Mouse (Mus musculus) heart, embryonic 10.5 days (tissue): ENCODE data around the gene Rsc1a1. TPM values are rescaled to one million over a fixed set of nuclear protein-coding genes. Genes with fewer than 3 reads are reported as not detected.

Source experiments
- DNase-seq: peaks from one replicate; pipeline ENCODE4 v3.0.0-alpha.2; 2017; ENCODE audit warnings: low spot score
- H3K27ac ChIP-seq: fragments of 300-500 bp; sonication (generic); 2 replicates; pipeline ENCODE4 v1.5.1; 2016; ENCODE audit warnings: mild to moderate bottlenecking
- H3K27me3 ChIP-seq: fragments of 300-500 bp; sonication (generic); 2 replicates; pipeline ENCODE4 v1.6.1; 2016; ENCODE audit warnings: mild to moderate bottlenecking; ENCODE audit not compliant: poor library complexity, insufficient read depth, severe bottlenecking
- H3K36me3 ChIP-seq: fragments of 300-500 bp; sonication (generic); 2 replicates; pipeline ENCODE4 v1.6.1; 2016; ENCODE audit warnings: mild to moderate bottlenecking, moderate library complexity
- H3K4me1 ChIP-seq: fragments of 300-500 bp; sonication (generic); 2 replicates; pipeline ENCODE4 v1.6.1; 2016; ENCODE audit warnings: mild to moderate bottlenecking
- H3K4me3 ChIP-seq: fragments of 300-500 bp; sonication (generic); 2 replicates; pipeline ENCODE4 v1.5.1; 2016; ENCODE audit warnings: mild to moderate bottlenecking, moderate library complexity
- H3K9me3 ChIP-seq: fragments of 300-500 bp; sonication (generic); 2 replicates; pipeline ENCODE4 v1.6.1; 2016; ENCODE audit warnings: mild to moderate bottlenecking, moderate library complexity
- WGBS: fragments of 180-500 bp; shearing (Covaris S2); methylation state at CpG from one replicate; pipeline ENCODE4 v1.1.7; 2016; 5-methylcytosine and 5-hydroxymethylcytosine counted together
- polyA plus RNA-seq: library from polyadenylated mRNA; unstranded; fragments of >200 nt; fragmentation: Nextera tagmentation; extraction: Ambion mirVana; gene quantifications from 2 replicates; pipeline ENCODE4 v1.2.1, GENCODE M21; 2016

Rsc1a1 gene
- polyA plus RNA-seq, 1 experiment from 2014 or later = 4.4 TPM

DNA sequence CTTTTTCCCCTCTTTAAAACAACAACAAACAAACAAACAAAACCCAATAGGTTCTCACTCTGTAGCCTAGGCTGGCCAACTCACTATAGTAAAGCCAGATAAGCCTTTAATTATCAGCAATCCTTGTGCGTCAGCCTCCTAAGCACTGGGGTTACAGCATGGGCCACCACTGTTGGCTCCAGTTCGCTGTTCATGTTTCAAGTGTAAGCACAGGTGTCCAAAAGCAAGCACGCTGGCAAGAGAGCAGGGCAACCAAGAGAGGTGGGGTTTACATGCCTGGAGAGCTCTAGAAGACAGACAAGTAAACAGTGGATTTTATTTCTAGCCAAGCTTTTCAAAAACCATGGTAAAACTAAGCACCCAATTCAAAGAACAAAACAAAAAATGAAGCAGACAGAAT lies 694 bp upstream of the Rsc1a1 start:
- H3K27me3 ChIP-seq = no peaks in the 10 kb centered on the region
- 81% methylated on average over 3 of the region's 3 CpGs for WGBS
- peaks cover 76% of the 10 kb centered on the region for H3K36me3 ChIP-seq
- no peaks in the 10 kb centered on the region for H3K9me3 ChIP-seq
- H3K4me1 ChIP-seq = peaks cover 35% of the 10 kb centered on the region
- no peak overlapping the region for H3K4me3 ChIP-seq
- H3K27ac ChIP-seq = no peak overlapping the region
- no peak for DNase-seq

DNA sequence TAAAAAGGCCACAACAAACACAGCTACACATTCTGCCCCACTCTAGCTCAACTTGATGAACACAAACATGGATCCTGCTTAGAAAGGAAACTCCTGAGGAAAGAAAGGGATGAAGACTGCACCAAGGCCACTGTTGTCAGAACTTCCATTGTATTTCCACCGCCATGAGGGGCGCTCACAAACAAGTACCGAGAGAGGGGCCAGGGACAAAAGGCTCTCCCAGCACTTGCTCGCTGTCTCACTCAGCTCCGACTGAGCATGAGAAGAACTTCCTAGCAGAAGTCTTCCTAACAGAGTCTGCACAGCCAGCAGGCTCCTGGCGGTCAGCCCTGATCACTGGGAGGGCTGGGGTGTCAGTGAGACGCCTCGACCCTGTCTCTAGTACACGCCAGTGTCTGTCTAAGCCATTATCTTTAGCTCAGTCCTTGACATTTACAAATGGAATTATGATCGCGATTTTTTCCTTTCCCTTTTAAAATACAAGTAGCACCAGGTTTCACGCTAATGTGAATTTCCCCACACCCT lies 2.6 kb downstream of the Rsc1a1 start:
- no peaks in the 10 kb centered on the region for H3K27me3 ChIP-seq
- peaks cover 53% of the 10 kb centered on the region for H3K4me1 ChIP-seq
- H3K4me3 ChIP-seq = no peak overlapping the region
- DNase-seq = no peak
- H3K27ac ChIP-seq = no peak overlapping the region
- peaks cover 50% of the 10 kb centered on the region for H3K36me3 ChIP-seq
- no peaks in the 10 kb centered on the region for H3K9me3 ChIP-seq
- 71% methylated on average over 12 of the region's 12 CpGs for WGBS

DNA sequence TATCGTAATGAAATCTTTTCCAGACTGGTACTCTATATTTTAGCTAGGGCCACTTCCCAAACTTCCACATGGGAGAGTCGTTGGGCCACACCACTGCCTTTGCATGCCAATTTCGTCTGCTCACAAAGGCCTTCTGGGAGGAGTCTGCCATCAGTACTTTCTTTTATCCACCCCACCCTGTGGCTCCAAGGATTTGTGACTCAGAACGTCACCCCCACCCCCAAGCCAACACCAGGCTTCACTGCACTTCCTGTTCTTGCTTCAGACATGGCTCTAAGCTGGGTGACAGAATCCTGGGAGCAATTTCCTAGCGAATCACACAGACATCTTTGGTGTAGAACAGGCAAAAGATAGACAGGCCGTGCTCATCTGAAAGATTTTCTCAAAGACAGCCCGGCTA lies 3.6 kb downstream of the Rsc1a1 start:
- no peaks in the 10 kb centered on the region for H3K9me3 ChIP-seq
- no peak overlapping the region for H3K4me3 ChIP-seq
- H3K27ac ChIP-seq = 0 out of 2 replicates have a peak overlapping the region, but pooled peaks have one; percentile 32
- DNase-seq = no peak
- no peaks in the 10 kb centered on the region for H3K27me3 ChIP-seq
- H3K36me3 ChIP-seq = peaks cover 44% of the 10 kb centered on the region
- peaks cover 53% of the 10 kb centered on the region for H3K4me1 ChIP-seq
- 57% methylated on average over 7 of the region's 7 CpGs for WGBS

- Histone ChIP-seq H3K27me3 (no peaks in the 10 kb centered on the region), H3K4me1 (peaks cover 55% of the 10 kb centered on the region), H3K36me3 (peaks cover 35% of the 10 kb centered on the region), H3K4me3 (no peak overlapping the region), H3K9me3 (no peaks in the 10 kb centered on the region), H3K27ac (no peak overlapping the region)
- no peak for DNase-seq
- 33% methylated on average over 12 of the region's 12 CpGs for WGBS
These were observed 4.5 kb downstream of the Rsc1a1 start for GRCm38 (mm10) chr4:141680892-141681291.

GRCm38 (mm10) chr4:141679016-141679415 lies 6.4 kb downstream of the Rsc1a1 start:
- Histone ChIP-seq H3K27me3 (no peaks in the 10 kb centered on the region), H3K4me1 (peaks cover 52% of the 10 kb centered on the region), H3K4me3 (no peak overlapping the region), H3K27ac (no peak overlapping the region), H3K9me3 (no peaks in the 10 kb centered on the region), H3K36me3 (peaks cover 16% of the 10 kb centered on the region)
- WGBS = 79% methylated on average over 2 of the region's 2 CpGs
- DNase-seq = no peak

GRCm38 (mm10) chr4:141676462-141676979 lies 8.9 kb downstream of the Rsc1a1 start:
- WGBS = 75% methylated on average over 5 of the region's 5 CpGs
- Histone ChIP-seq H3K27ac (no peak overlapping the region), H3K27me3 (no peaks in the 10 kb centered on the region)

GRCm38 (mm10) chr4:141672325-141672724 lies 13.1 kb downstream of the Rsc1a1 start:
- H3K4me3 ChIP-seq = no peak overlapping the region
- no peak for DNase-seq
- no peaks in the 10 kb centered on the region for H3K36me3 ChIP-seq
- no peaks in the 10 kb centered on the region for H3K27me3 ChIP-seq
- H3K9me3 ChIP-seq = no peaks in the 10 kb centered on the region
- H3K4me1 ChIP-seq = peaks cover 10% of the 10 kb centered on the region; the same call in 1 of the 2 replicates
- 66% methylated on average over 13 of the region's 13 CpGs for WGBS
- no peak overlapping the region for H3K27ac ChIP-seq

More at GRCm38 (mm10) chr4:141676462-141676979, 8.9 kb downstream of the Rsc1a1 start:
- Histone ChIP-seq H3K4me1 (peaks cover 32% of the 10 kb centered on the region), H3K9me3 (no peaks in the 10 kb centered on the region), H3K36me3 (no peaks in the 10 kb centered on the region), H3K4me3 (no peak overlapping the region)
- no peak for DNase-seq

GRCm38 (mm10) chr4:141671389-141671788 lies 14.0 kb downstream of the Rsc1a1 start:
- Histone ChIP-seq H3K4me3 (no peak overlapping the region), H3K36me3 (no peaks in the 10 kb centered on the region), H3K27me3 (no peaks in the 10 kb centered on the region), H3K9me3 (no peaks in the 10 kb centered on the region), H3K27ac (no peak overlapping the region), H3K4me1 (peaks cover 10% of the 10 kb centered on the region; the same call in 1 of the 2 replicates)
- 82% methylated on average over 4 of the region's 4 CpGs for whole genome bisulfite sequencing
- DNase-seq = no peak

DNA sequence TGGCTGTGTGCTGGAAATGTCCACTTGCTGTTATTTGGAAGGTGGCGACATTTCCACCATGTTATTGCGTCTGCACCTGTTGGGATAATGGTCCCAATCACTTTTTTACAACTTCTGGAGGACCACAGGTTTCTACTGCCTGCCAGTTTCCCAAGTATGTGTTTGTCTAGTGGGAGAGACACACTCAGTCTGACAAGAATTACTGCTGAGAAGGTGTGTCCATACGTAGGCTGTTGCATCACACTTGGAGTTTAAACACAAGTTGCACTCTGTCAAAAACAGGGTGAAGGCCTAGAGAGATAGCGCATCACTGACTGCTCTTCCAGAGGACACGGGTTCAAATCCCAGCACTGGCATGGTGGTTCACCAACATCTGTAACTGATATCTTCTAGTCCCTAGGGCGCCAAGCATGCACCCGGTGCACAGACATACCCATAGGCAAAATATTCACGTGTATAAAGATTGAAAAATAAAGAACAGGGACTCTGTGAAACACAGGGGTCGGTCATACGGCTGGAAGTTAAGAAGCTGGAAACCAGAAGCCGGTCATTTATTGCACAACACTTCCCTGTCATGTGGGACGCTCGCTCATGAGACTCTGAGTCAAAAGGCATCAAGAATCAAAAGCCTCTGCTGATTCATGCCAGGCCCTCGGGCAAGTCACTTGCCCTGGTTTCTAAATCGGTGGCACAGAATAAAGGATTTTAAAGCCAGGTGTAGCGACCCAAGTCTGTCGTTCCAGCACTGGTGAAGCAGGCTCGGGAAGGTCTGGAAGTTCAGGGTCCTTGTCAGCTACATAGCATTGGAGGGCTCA lies 15.3 kb downstream of the Rsc1a1 start:
- Histone ChIP-seq H3K9me3 (no peaks in the 10 kb centered on the region), H3K4me3 (no peak overlapping the region), H3K36me3 (no peaks in the 10 kb centered on the region), H3K27me3 (no peaks in the 10 kb centered on the region), H3K27ac (no peak overlapping the region), H3K4me1 (peaks cover 3% of the 10 kb centered on the region; the same call in 1 of the 2 replicates)
- 84% methylated on average over 18 of the region's 18 CpGs for WGBS
- no peak for DNase-seq

- 63% methylated on average over 8 of the region's 8 CpGs for WGBS
- H3K27ac ChIP-seq = peak within 1 kb of the TSS; percentile 93
- H3K27me3 ChIP-seq = no peaks in the 10 kb centered on the region
- peaks cover 21% of the 10 kb centered on the region for H3K36me3 ChIP-seq
- H3K4me1 ChIP-seq = peaks cover 21% of the 10 kb centered on the region
- H3K9me3 ChIP-seq = no peaks in the 10 kb centered on the region
- no peak for DNase-seq
- H3K4me3 ChIP-seq = peak within 1 kb of the TSS; percentile 90
These were observed 20.6 kb downstream of the Rsc1a1 start, which contains the start of gene Plekhm2 for GRCm38 (mm10) chr4:141664799-141665198. Gene Plekhm2 (minus strand): TSS chr4:141664899.

- Histone ChIP-seq H3K4me1 (peaks cover 21% of the 10 kb centered on the region), H3K27me3 (no peaks in the 10 kb centered on the region), H3K27ac (peak overlapping the region; percentile 93), H3K36me3 (peaks cover 22% of the 10 kb centered on the region), H3K9me3 (no peaks in the 10 kb centered on the region), H3K4me3 (peak overlapping the region; percentile 90)
- WGBS = 8% methylated on average over 57 of the region's 60 CpGs
- no peak for DNase-seq
These were observed 21.2 kb downstream of the Rsc1a1 start for GRCm38 (mm10) chr4:141664011-141664745.

DNA sequence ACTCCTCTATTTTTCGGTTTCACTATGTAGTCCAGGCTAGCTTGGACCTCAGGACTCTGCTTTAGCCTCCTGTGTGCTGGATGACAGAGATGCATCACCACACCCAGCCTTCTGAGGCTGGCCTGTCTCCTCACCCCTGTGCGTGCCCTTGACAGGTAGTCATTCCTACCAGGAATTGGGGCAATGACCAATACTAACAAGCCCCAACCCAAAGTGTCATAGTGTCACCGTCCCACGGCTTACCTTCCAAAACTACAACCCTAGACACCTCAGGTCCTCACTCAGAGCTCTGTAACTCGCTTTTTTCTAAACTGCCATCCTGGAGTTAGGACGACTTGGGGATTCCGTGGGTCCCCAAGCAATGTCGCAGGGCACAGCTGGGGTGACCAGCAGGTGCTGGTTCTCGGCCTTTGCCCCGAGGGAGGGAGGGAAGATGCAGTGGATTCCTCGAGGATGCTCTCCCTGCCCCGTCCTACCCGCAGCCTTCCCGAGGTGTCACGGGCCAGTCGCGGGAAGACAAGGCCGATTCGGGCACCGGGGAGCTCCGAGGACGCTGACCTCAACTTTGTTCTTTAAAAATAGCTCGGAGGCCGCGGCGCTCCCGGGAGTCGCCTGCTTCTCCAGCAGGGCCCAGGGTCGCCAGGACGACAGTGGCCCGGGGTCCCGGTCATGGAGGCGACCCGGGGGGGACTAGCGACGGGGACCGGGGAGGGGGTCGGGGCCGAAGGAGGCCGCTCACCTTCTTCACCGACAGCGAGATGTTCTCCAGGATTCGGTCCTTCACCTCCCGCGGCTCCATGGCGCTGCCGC lies 22.1 kb downstream of the Rsc1a1 start:
- peak overlapping the region; percentile 93 for H3K27ac ChIP-seq
- peaks cover 30% of the 10 kb centered on the region for H3K36me3 ChIP-seq
- no peaks in the 10 kb centered on the region for H3K9me3 ChIP-seq
- peak overlapping the region; percentile 90 for H3K4me3 ChIP-seq
- peaks cover 30% of the 10 kb centered on the region for H3K4me1 ChIP-seq
- H3K27me3 ChIP-seq = no peaks in the 10 kb centered on the region
- peak; percentile 85 for DNase-seq
- 5% methylated on average over 47 of the region's 47 CpGs for WGBS
